Mouse (Mus musculus) CD4-positive naive resting alpha-beta T cell, adult 57 days (primary cell): ENCODE measurements around the gene Papss1. TPM values are rescaled to one million over a fixed set of nuclear protein-coding genes. Genes with fewer than 3 reads are reported as not detected.

Experiments
- total RNA-seq: library from RNA; stranded (reverse); gene quantifications from one replicate; pipeline ENCODE4 v1.2.4, GENCODE M21; 2023

Gene Papss1
- 21.5 TPM for total RNA-seq

DNA sequence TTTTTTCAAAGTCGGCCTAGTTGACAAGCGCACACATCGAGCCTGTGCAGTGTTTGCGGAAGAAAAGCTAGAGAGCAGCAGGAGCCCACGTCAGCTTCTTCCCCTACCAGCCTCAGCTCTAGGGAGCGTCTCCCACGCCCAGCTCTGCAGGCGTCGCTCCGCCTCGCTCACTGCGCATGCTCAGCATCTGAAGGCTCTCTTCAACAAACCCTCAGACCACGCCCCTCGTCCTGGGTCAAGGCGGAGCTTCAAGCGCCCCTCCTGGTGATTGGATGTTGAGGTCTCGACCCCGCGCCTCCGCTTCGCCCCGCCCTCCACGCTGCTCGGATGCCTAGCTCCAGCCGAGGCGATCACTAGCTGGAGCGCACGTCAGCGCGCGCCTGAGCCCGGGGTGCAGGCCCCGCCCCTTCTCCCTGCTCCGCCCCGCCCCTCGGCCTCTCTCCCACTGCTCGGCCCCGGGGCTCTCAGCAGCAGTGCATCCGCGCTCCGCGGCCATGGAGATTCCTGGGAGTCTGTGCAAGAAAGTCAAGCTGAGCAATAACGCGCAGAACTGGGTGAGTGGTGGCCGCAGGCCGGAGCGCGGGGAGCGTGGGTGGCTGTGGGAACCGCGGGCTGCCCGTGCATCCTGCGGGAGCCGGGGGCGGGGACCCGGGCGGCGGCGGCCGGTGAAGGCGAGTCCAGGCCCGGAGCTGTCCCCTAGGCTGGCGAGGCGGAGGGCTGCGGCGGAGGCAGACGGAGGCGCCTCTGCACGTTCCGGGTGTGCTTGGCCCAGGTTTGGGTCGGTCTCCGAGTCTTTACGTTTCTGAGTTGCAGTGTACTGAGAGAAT lies at the start of gene Papss1:
TSS of gene Papss1 (plus strand) at position 339 of the 827 bp plus-strand sequence.

Other genes starting within 250 kb of the Papss1 start
- 0.77 TPM for gene Sgms2, start 73.4 kb upstream of the Papss1 start, total RNA-seq